Mouse (Mus musculus) liver, embryonic 11.5 days (tissue): Measurements from ENCODE around the gene Crip2. TPM values are rescaled to one million over a fixed set of nuclear protein-coding genes. Genes with fewer than 3 reads are reported as not detected.

Source experiments
- ATAC-seq: fragments of 200-750 bp; cut with Nextera tagmentation; replicated peaks from 2 replicates; pipeline ENCODE4 v1.8.0; 2017; ENCODE audit warnings: moderate number of reproducible peaks, mild to moderate bottlenecking, moderate TSS enrichment, moderate library complexity; ENCODE audit not compliant: low FRiP score
- DNase-seq: peaks from one replicate; pipeline ENCODE4 v3.0.0-alpha.2; 2017; ENCODE audit warnings: low spot score
- H3K27ac ChIP-seq: fragments of 300-500 bp; sonication (generic); 2 replicates; pipeline ENCODE4 v1.5.1; 2014; ENCODE audit warnings: mild to moderate bottlenecking, low read depth, low read length, control low read depth
- H3K27me3 ChIP-seq: fragments of 300-500 bp; sonication (generic); replicated peaks from 2 replicates; pipeline ENCODE4 v1.6.1; 2014; ENCODE audit warnings: low read length, mixed read lengths; ENCODE audit not compliant: control insufficient read depth, insufficient read depth
- H3K36me3 ChIP-seq: fragments of 300-500 bp; sonication (generic); 2 replicates; pipeline ENCODE4 v1.6.1; 2014; ENCODE audit warnings: mild to moderate bottlenecking, low read length, moderate library complexity, mixed read lengths; ENCODE audit not compliant: control insufficient read depth, insufficient read depth
- H3K4me1 ChIP-seq: fragments of 300-500 bp; sonication (generic); replicated peaks from 2 replicates; pipeline ENCODE4 v1.6.1; 2014; ENCODE audit warnings: low read length, mixed read lengths; ENCODE audit not compliant: control insufficient read depth, insufficient read depth
- H3K4me2 ChIP-seq: fragments of 300-500 bp; sonication (generic); 2 replicates; pipeline ENCODE4 v1.6.1; 2014; ENCODE audit warnings: mild to moderate bottlenecking, control low read depth, moderate library complexity
- H3K4me3 ChIP-seq: fragments of 300-500 bp; sonication (generic); 2 replicates; pipeline ENCODE4 v1.5.1; 2014; ENCODE audit warnings: low read depth, low read length, control low read depth
- H3K9ac ChIP-seq: fragments of 300-500 bp; sonication (generic); 2 replicates; pipeline ENCODE4 v1.6.1; 2014; ENCODE audit warnings: low read depth, low read length, control low read depth
- H3K9me3 ChIP-seq: fragments of 300-500 bp; sonication (generic); 2 replicates; pipeline ENCODE4 v1.6.1; 2016; ENCODE audit warnings: low read length, inconsistent platforms, mixed read lengths; ENCODE audit not compliant: control insufficient read depth
- WGBS: fragments of 180-500 bp; shearing (Covaris S2); extraction: QIAGEN DNeasy Blood & Tissue Kit; methylation state at CpG from one replicate; pipeline ENCODE4 v1.1.7; 2014; 5-methylcytosine and 5-hydroxymethylcytosine counted together
- polyA plus RNA-seq: library from polyadenylated mRNA; unstranded; fragments of >200 nt; fragmentation: Nextera tagmentation; extraction: Ambion mirVana; gene quantifications from 2 replicates; pipeline ENCODE4 v1.2.1, GENCODE M21; 2014

Gene Crip2
- polyA plus RNA-seq, 1 experiment from 2014 or later = 86.9 TPM

DNA sequence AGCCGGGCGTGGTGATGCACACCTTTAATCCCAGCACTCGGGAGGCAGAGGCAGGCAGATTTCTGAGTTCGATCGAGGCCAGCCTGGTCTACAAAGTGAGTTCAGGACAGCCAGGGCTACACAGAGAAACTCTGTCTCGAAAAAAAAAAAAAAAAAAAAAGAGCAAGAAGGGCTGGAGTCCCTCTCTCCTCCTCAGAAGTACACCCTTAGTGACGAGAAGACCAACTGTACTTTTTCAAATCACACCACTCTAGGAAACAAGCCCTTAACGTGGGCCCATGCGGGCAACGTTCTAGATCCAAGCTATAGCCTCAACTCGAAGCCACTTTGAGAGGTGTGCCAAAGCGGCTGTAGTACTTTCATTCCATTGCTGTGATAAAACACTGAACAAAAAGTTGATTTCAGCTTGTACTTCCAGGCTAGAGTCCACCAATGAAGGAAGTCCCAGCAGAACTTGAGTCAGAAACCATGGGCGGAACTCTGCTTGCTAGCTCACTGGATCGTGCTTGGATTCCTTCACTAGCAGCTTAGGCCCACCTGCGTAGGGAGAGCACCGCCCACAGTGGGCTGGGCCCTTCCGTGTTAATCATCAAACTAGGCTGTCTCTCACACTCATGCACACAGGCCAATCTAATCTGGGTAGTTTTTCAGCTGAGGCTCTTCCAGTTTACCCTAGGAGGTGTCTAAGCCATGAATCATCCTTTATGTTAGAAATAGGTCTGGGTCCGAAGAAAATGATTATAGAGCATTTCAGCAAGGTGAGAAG lies 37.1 kb downstream of the Crip2 start:
- WGBS = 79% methylated on average over 18 of the region's 18 CpGs
- Histone ChIP-seq H3K4me2 (no peak overlapping the region), H3K27me3 (no peaks in the 10 kb centered on the region; the same call in 1 of the 2 replicates), H3K9me3 (no peaks in the 10 kb centered on the region), H3K27ac (no peak overlapping the region), H3K4me3 (no peak overlapping the region), H3K4me1 (no peaks in the 10 kb centered on the region), H3K9ac (no peak overlapping the region), H3K36me3 (no peaks in the 10 kb centered on the region)
- DNase-seq = no peak
- ATAC-seq = no peak

DNA sequence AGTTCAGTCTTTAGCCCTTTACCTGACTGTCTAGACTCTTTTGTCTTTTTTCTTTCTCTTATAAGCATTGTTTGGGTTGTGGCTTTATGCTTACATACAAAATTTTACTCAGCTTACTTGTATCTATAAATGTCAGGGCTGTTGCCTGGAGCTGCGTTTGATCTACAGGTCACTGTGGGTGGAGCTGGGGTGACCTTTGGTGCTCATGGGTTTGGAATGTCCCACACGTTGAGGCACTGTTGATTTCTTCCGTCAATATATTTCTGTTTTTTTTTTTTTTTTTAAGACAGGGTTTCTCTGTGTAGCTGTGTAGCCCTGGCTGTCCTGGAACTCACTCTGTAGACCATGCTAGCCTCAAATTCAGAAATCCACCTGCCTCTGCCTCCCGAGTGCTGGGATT lies 41.0 kb downstream of the Crip2 start:
- WGBS = 47% methylated on average over 4 of the region's 4 CpGs

DNA sequence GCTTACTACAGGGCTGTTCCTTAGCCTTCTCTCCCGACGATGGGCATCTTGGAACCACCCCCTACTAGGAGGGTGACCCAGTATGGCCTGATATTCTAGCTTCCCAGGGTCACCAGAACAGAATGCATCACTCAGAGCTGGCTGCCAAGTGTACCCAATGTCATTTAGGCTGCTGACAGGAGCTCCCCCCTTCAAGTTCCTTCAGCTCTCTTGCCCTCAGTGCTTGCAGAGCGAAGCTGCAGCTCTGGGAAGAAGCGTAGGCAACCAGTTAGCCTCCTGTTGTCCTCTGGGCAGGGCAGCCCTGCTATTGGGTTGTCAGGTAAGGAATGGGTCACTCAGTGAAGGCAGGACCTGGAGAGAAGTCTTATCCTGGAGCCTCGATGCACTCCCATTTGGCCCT lies 44.9 kb downstream of the Crip2 start:
- Histone ChIP-seq H3K9ac (no peak overlapping the region), H3K4me2 (no peak overlapping the region), H3K27ac (no peak overlapping the region), H3K9me3 (no peaks in the 10 kb centered on the region), H3K27me3 (peaks cover 57% of the 10 kb centered on the region), H3K4me1 (no peaks in the 10 kb centered on the region; the same call in none of the 2 replicates), H3K36me3 (no peaks in the 10 kb centered on the region), H3K4me3 (no peak overlapping the region; the same call in 1 of the 2 replicates)
- WGBS = 59% methylated on average over 5 of the region's 5 CpGs
- ATAC-seq (no peak), DNase-seq (no peak)

More for the DNA sequence above, 41.0 kb downstream of the Crip2 start:
- H3K4me2 ChIP-seq = no peak overlapping the region
- H3K27me3 ChIP-seq = peaks cover 25% of the 10 kb centered on the region
- ATAC-seq = no peak
- no peaks in the 10 kb centered on the region for H3K36me3 ChIP-seq
- DNase-seq = no peak
- no peak overlapping the region for H3K9ac ChIP-seq
- H3K9me3 ChIP-seq = no peaks in the 10 kb centered on the region
- H3K27ac ChIP-seq = no peak overlapping the region
- H3K4me1 ChIP-seq = no peaks in the 10 kb centered on the region; the same call in 1 of the 2 replicates
- no peak overlapping the region for H3K4me3 ChIP-seq

DNA sequence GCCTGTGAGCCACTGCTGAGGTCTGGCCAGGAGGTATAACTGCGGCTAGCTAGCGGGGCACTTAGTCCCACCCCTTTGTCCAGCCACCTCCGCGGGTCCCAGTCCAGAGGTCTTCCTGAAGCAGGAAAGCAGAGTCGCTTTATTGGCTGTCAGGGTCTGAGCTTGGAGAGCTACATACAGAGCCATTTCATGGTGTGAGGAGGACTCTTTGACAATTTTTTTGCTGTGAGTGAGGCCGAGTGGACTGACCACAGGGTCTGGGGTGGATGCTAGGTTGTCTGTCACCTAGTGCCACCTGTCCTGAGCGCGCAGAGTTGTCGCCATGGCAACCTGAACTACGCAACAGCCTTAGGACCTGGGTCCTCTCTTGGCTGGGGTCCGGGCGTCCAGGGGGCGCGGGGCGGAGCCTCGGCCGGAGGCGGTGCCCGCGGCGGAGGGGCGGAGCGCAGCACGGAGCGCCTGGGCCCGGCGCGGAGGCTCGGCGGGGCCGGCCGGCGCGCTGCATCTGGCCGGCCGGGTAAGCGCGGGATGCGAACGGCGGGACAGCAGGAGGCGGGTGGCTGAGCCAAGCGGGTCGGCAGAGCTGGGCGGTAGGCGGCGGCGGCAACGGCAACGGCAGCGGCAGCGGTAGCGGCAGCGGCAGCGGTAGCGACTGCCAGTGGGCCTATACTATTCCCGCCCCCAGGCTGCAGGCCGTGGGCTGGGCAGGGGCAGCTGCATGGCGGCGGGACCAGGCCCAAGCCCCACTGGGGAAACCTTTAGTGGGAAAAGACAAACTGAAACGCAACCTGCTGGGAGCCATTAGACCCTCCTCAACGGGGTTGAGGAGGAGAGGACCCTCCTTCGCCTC lies 45.6 kb downstream of the Crip2 start, which contains the start of gene Tmem121:
TSS of gene Tmem121 (plus strand) at position 489 of the 850 bp plus-strand sequence.
- ATAC-seq = peak; percentile 11; the same call in 1 of the 2 replicates
- WGBS = 3% methylated on average over 62 of the region's 63 CpGs

GRCm38 (mm10) chr12:113186326-113187010 lies 46.4 kb downstream of the Crip2 start:
- Histone ChIP-seq H3K27ac (no peak overlapping the region), H3K4me1 (no peaks in the 10 kb centered on the region; the same call in none of the 2 replicates), H3K4me2 (peak overlapping the region; percentile 57), H3K9ac (no peak overlapping the region; the same call in 1 of the 2 replicates), H3K4me3 (peak overlapping the region; percentile 52), H3K9me3 (no peaks in the 10 kb centered on the region), H3K27me3 (peaks cover 57% of the 10 kb centered on the region), H3K36me3 (no peaks in the 10 kb centered on the region)
- ATAC-seq = no peak
- no peak for DNase-seq
- WGBS = 46% methylated on average over 12 of the region's 12 CpGs

More for the DNA sequence above, 45.6 kb downstream of the Crip2 start, which contains the start of gene Tmem121:
- Histone ChIP-seq H3K9me3 (no peaks in the 10 kb centered on the region), H3K9ac (no peak within 1 kb of the TSS; the same call in 1 of the 2 replicates), H3K27me3 (peaks cover 57% of the 10 kb centered on the region), H3K36me3 (no peaks in the 10 kb centered on the region), H3K4me1 (no peaks in the 10 kb centered on the region; the same call in none of the 2 replicates), H3K4me2 (peak within 1 kb of the TSS; percentile 57), H3K27ac (no peak within 1 kb of the TSS), H3K4me3 (peak within 1 kb of the TSS; percentile 52)
- peak; percentile 46 for DNase-seq

- Histone ChIP-seq H3K9me3 (no peaks in the 10 kb centered on the region), H3K4me3 (no peak overlapping the region), H3K4me1 (no peaks in the 10 kb centered on the region; the same call in none of the 2 replicates), H3K4me2 (peak overlapping the region; percentile 75), H3K9ac (no peak overlapping the region), H3K27ac (no peak overlapping the region), H3K27me3 (peaks cover 57% of the 10 kb centered on the region), H3K36me3 (no peaks in the 10 kb centered on the region)
- WGBS = 38% methylated on average over 4 of the region's 4 CpGs
- ATAC-seq = no peak
- no peak for DNase-seq
Observed at GRCm38 (mm10) chr12:113187011-113187375, 47.0 kb downstream of the Crip2 start.

DNA sequence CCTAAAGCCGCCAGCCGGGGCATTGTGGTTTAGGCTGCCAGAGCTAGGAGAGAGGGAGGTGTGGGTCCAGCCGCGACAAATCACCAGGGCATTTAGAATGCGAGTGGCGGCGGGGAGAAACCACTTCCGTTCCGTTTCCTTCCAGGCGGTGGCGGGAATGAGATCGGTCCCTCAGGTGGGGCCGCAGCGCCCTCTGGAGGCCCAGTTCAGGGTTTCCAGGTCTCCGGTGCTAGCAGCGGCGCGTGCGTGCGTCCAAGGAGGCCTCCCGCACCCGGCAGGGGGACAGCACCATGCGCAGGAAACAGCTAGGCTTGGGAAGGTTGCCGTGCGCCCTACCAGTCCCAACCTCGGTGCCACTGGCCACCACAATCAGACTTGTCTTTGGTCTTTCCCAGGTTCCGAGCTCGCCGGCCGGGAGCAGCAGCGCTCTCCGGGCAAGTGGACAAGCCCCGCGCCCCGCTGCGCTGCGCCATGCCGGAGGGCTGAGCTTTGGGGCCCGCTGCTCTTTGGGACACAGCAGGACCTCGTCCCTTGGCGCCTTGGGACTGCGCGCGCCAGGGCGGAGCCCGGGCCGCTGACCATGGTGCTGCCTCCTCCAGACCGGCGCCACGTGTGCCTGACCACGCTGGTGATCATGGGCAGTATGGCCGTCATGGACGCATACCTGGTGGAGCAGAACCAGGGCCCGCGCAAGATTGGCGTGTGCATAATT lies 47.7 kb downstream of the Crip2 start:
- Histone ChIP-seq H3K27me3 (peaks cover 57% of the 10 kb centered on the region), H3K4me3 (peak overlapping the region; percentile 45), H3K27ac (no peak overlapping the region), H3K9me3 (no peaks in the 10 kb centered on the region), H3K4me1 (no peaks in the 10 kb centered on the region; the same call in none of the 2 replicates), H3K9ac (no peak overlapping the region), H3K4me2 (peak overlapping the region; percentile 75), H3K36me3 (no peaks in the 10 kb centered on the region)
- ATAC-seq (peak; percentile 46), DNase-seq (peak; percentile 80)
- 2% methylated on average over 56 of the region's 56 CpGs for WGBS
